Mouse (Mus musculus) lung, embryonic 16.5 days (tissue): Measurements from ENCODE around the gene Pcbp2. TPM values are rescaled to one million over a fixed set of nuclear protein-coding genes. Genes with fewer than 3 reads are reported as not detected.

Experiments
- ATAC-seq: fragments of 200-750 bp; cut with Nextera tagmentation; 2 replicates; pipeline ENCODE4 v1.8.0; 2017; ENCODE audit warnings: low read depth, mild to moderate bottlenecking, moderate library complexity
- H3K27ac ChIP-seq: fragments of 300-500 bp; sonication (generic); 2 replicates; pipeline ENCODE4 v1.5.1; 2014; ENCODE audit warnings: mild to moderate bottlenecking, control low read depth, low read length
- H3K27me3 ChIP-seq: fragments of 300-500 bp; sonication (generic); 2 replicates; pipeline ENCODE4 v1.6.1; 2014; ENCODE audit warnings: low read depth, low read length, mixed read lengths; ENCODE audit not compliant: control insufficient read depth, insufficient read depth
- H3K36me3 ChIP-seq: fragments of 300-500 bp; sonication (generic); 2 replicates; pipeline ENCODE4 v1.6.1; 2014; ENCODE audit warnings: low read length; ENCODE audit not compliant: control insufficient read depth, insufficient read depth
- H3K4me1 ChIP-seq: fragments of 300-500 bp; sonication (generic); replicated peaks from 2 replicates; pipeline ENCODE4 v1.6.1; 2014; ENCODE audit warnings: low read length, mixed read lengths; ENCODE audit not compliant: control insufficient read depth, insufficient read depth
- H3K4me2 ChIP-seq: fragments of 300-500 bp; sonication (generic); 2 replicates; pipeline ENCODE4 v1.6.1; 2014; ENCODE audit warnings: low read depth, low read length, control low read depth
- H3K4me3 ChIP-seq: fragments of 300-500 bp; sonication (generic); 2 replicates; pipeline ENCODE4 v1.5.1; 2014; ENCODE audit warnings: mild to moderate bottlenecking, low read length, control low read depth
- H3K9ac ChIP-seq: fragments of 300-500 bp; sonication (generic); 2 replicates; pipeline ENCODE4 v1.6.1; 2014; ENCODE audit warnings: low read length, control low read depth
- H3K9me3 ChIP-seq: fragments of 300-500 bp; sonication (generic); 2 replicates; pipeline ENCODE4 v1.6.1; 2016; ENCODE audit warnings: low read length; ENCODE audit not compliant: control insufficient read depth
- whole genome bisulfite sequencing: fragments of 180-500 bp; shearing (Covaris S2); extraction: QIAGEN DNeasy Blood & Tissue Kit; methylation state at CpG from one replicate; pipeline ENCODE4 v1.1.7; 2014; 5-methylcytosine and 5-hydroxymethylcytosine counted together
- polyA plus RNA-seq: library from polyadenylated mRNA; unstranded; fragments of >200 nt; fragmentation: Nextera tagmentation; extraction: Ambion mirVana; gene quantifications from 2 replicates; pipeline ENCODE4 v1.2.1, GENCODE M21; 2015

The Pcbp2 gene
- polyA plus RNA-seq, 1 experiment from 2014 or later = 199 TPM

DNA sequence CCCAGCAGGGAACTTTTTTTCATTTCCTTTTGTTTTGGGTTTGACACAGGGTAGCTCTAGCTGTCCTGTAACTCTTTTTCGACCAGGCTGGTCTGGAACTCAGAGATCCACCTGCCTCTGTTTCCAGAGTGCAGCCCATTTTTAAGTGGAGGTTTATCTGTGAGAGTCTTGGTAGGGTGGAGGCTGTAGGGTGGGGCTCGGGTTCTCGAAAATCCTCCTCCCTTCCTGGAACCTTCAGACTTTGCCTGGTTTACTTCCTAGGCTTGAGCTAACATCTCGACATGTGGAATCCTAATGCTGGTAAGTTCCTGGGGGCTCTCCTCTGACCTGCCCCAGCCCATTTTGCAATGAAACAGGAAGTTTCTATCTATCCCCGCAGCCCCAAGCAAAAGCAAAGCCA is 10.5 kb upstream of the Pcbp2 start:
- Histone ChIP-seq H3K4me1 (peaks cover 7% of the 10 kb centered on the region), H3K27me3 (no peaks in the 10 kb centered on the region), H3K4me3 (peak overlapping the region; percentile 57), H3K27ac (no peak overlapping the region), H3K36me3 (no peaks in the 10 kb centered on the region), H3K9ac (no peak overlapping the region), H3K4me2 (peak overlapping the region; percentile 71), H3K9me3 (no peaks in the 10 kb centered on the region)
- WGBS = 47% methylated on average over 5 of the region's 5 CpGs
- ATAC-seq = no peak

DNA sequence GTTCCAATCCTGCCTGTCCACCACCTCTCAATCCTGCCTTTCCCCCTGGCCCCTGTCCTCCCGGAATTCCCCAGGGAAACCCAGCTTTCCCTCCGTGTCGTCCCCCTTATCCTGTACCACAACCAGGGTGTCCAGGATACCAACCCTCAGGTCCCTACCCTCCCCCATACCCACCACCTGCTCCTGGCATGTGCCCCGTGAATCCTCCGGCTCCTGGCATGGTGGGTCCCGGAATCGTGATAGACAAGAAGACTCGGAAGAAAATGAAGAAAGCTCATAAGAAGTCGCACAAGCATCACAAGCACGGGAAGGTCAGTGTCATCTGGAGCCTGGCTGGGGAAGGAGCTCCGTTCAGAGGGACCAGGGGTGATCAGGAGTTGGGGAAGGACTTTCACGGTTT is 9.9 kb upstream of the Pcbp2 start:
- WGBS = 72% methylated on average over 12 of the region's 12 CpGs
- H3K9ac ChIP-seq = no peak overlapping the region
- peaks cover 7% of the 10 kb centered on the region for H3K4me1 ChIP-seq
- no peak overlapping the region for H3K4me2 ChIP-seq
- no peak overlapping the region for H3K27ac ChIP-seq
- H3K4me3 ChIP-seq = no peak overlapping the region
- H3K27me3 ChIP-seq = no peaks in the 10 kb centered on the region
- no peaks in the 10 kb centered on the region for H3K36me3 ChIP-seq
- H3K9me3 ChIP-seq = no peaks in the 10 kb centered on the region
- no peak for ATAC-seq

DNA sequence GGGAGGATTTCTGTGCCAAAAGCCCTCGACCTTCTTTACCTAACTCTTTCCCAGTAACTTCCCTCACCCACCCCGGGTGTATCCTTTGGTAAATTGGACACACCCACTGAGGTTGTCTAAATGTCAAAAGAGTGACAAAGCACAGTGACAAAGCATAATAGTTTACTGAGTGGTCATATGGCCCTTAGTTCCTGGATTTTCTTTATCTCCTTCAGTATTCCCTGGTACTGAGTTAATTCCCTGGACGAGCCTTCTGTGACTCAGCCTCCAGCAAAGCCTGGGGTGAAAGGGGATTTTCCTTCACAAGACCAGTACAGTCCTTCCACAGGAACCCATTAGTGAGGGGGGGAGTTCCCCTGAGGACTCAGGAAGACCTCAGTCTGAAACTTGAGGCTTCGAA is 9.4 kb upstream of the Pcbp2 start:
- Histone ChIP-seq H3K4me1 (peaks cover 7% of the 10 kb centered on the region), H3K36me3 (no peaks in the 10 kb centered on the region), H3K9ac (no peak overlapping the region), H3K4me3 (no peak overlapping the region), H3K27ac (no peak overlapping the region), H3K9me3 (no peaks in the 10 kb centered on the region), H3K27me3 (no peaks in the 10 kb centered on the region), H3K4me2 (no peak overlapping the region)
- 59% methylated on average over 4 of the region's 4 CpGs for WGBS
- ATAC-seq = no peak

- Histone ChIP-seq H3K36me3 (no peaks in the 10 kb centered on the region), H3K27me3 (no peaks in the 10 kb centered on the region), H3K4me2 (no peak overlapping the region), H3K4me1 (peaks cover 7% of the 10 kb centered on the region), H3K9me3 (no peaks in the 10 kb centered on the region), H3K9ac (no peak overlapping the region), H3K27ac (no peak overlapping the region), H3K4me3 (no peak overlapping the region)
- ATAC-seq = no peak
- WGBS = 74% methylated on average over 9 of the region's 9 CpGs
Measured at GRCm38 (mm10) chr15:102461430-102462075, 8.8 kb upstream of the Pcbp2 start.

GRCm38 (mm10) chr15:102463666-102464065 is 6.7 kb upstream of the Pcbp2 start:
- Histone ChIP-seq H3K36me3 (no peaks in the 10 kb centered on the region), H3K4me3 (no peak overlapping the region), H3K27me3 (no peaks in the 10 kb centered on the region), H3K27ac (no peak overlapping the region), H3K4me2 (no peak overlapping the region), H3K4me1 (peaks cover 7% of the 10 kb centered on the region), H3K9me3 (no peaks in the 10 kb centered on the region), H3K9ac (no peak overlapping the region)
- ATAC-seq = no peak

DNA sequence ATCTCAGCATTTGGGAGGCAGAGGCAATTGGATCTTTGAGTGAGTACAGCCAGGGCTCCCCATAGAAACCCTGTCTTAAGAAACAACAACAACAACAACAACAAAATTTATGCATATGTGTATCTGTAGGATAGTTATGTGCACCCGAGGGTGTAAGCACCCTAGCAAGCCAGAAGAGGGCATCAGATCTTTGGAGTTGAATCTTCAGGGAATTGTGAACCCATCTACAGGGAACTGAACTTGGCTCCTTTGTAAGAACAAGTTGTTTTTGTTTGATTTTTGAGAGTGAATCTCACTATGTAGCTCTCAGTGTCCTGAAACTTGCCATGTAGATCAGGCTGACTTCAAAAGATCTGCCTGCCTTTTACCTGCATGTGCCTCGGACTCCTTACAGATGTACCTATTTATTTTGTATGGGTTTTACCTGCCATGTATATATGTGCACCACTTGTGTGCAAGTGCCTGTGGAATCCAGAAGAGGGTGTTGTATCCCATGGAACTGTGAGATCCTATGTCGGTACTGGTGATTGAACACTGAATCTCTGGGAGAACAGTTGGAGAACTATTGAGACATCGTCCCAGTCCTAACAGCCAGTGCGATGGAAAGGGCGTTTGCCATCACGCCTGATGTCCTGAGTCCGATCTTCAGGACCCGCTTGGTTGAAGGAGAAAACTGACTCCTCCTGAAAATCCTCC is 1.5 kb upstream of the Pcbp2 start:
- ATAC-seq = no peak
- WGBS = 96% methylated on average over 9 of the region's 9 CpGs
- H3K27ac ChIP-seq = no peak overlapping the region
- H3K9ac ChIP-seq = no peak overlapping the region
- H3K4me1 ChIP-seq = peaks cover 5% of the 10 kb centered on the region
- no peak overlapping the region for H3K4me3 ChIP-seq
- no peaks in the 10 kb centered on the region for H3K27me3 ChIP-seq
- H3K4me2 ChIP-seq = no peak overlapping the region
- no peaks in the 10 kb centered on the region for H3K36me3 ChIP-seq
- no peaks in the 10 kb centered on the region for H3K9me3 ChIP-seq

DNA sequence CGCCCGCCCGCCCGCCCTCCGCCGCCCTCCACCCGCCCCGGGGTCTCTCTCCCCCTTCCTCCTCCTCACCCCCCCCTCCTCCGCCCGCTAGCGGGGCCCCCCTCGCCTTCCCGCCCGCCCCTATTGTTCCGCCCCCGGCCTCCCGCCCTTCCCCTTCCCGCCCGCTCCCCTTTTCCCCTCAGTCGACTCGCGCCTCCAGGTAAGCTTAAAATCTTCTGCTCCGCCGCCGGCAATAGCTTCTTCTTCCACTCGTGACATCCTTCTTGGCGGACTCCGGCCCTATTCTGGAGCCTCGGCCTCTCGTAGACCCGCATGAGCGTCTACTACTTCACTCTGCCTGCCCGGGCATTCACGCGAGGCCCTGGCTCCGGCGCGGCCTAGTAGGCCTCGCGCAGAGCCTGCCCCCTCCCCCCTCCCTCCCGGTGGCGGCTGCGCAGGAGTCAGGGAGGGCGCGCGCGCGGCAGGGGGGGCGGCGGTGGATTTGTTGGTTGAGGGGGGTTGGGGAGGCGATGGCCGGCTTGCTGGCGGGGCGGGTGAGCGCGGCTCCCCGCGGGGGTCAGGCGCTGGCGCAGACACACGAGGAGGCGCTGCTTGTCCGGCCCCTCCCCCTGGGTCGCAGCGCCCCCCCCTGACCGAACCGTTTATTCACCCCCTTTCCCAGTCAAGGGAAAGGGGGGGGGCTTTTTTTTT is 411 bp downstream of the Pcbp2 start:
- Histone ChIP-seq H3K36me3 (peaks cover 15% of the 10 kb centered on the region), H3K4me1 (peaks cover 5% of the 10 kb centered on the region), H3K4me3 (peak overlapping the region; percentile 95), H3K9ac (peak overlapping the region; percentile 99), H3K4me2 (peak overlapping the region; percentile 61), H3K27me3 (no peaks in the 10 kb centered on the region), H3K9me3 (no peaks in the 10 kb centered on the region), H3K27ac (peak overlapping the region; percentile 99)
- under 1% methylated on average over 34 of the region's 67 CpGs for WGBS
- peak; percentile 73 for ATAC-seq

DNA sequence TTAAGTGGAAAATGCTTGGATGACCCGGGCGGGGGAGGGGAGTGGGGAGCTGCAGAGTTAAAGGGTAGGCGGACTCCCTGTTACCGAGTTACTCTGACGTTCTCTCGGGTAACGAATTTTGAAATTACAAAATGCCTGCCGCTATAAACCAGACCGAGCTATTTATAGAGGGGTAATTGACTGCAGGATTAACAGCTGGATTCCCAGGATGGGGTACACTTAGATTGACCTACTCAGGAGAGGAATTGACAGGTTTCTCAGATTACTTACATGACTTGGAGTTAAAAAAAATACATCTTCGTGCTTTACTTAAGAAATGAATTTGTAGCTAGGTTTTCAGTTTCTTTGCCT is 931 bp downstream of the Pcbp2 start:
- peak overlapping the region; percentile 99 for H3K9ac ChIP-seq
- no peaks in the 10 kb centered on the region for H3K9me3 ChIP-seq
- peak overlapping the region; percentile 99 for H3K27ac ChIP-seq
- ATAC-seq = no peak
- H3K4me1 ChIP-seq = peaks cover 5% of the 10 kb centered on the region
- 0% methylated on average over 10 of the region's 10 CpGs for WGBS
- peak overlapping the region; percentile 61 for H3K4me2 ChIP-seq
- no peaks in the 10 kb centered on the region for H3K27me3 ChIP-seq
- peaks cover 20% of the 10 kb centered on the region for H3K36me3 ChIP-seq
- peak overlapping the region; percentile 95 for H3K4me3 ChIP-seq

GRCm38 (mm10) chr15:102471727-102472126 is 1.4 kb downstream of the Pcbp2 start:
- Histone ChIP-seq H3K9ac (peak overlapping the region; percentile 42; the same call in 1 of the 2 replicates), H3K27me3 (no peaks in the 10 kb centered on the region), H3K4me3 (peak overlapping the region; percentile 95), H3K4me2 (peak overlapping the region; percentile 61), H3K36me3 (peaks cover 22% of the 10 kb centered on the region), H3K9me3 (no peaks in the 10 kb centered on the region), H3K4me1 (peaks cover 5% of the 10 kb centered on the region), H3K27ac (no peak overlapping the region)
- no peak for ATAC-seq
